Mouse (Mus musculus) kidney, adult 2 months (tissue): ENCODE measurements at regions not wholly inside any gene's neighbourhood (a gene's known extent, or its start where the extent isn't known, plus 50 kb on each side); places are given as distances from the start of the nearest gene placed in this dataset.

Experiments
- CTCF ChIP-seq: fragments of 200-500 bp; conservative IDR thresholded peaks from 2 replicates; pipeline ENCODE4 v1.5.1; 2011; ENCODE audit warnings: low read depth, mild to moderate bottlenecking, control low read depth, low read length, moderate library complexity, mixed read lengths; ENCODE audit not compliant: insufficient read depth, insufficient read length
- POLR2A ChIP-seq: fragments of 200-500 bp; IDR thresholded peaks from one replicate; pipeline ENCODE4 v1.6.1; 2011; ENCODE audit warnings: low read depth, low read length, control low read depth

GRCm38 (mm10) chr14:114767323-114767722 is 324.7 kb upstream of the Gpc5 start:
- TF ChIP-seq CTCF (no peak), POLR2A (no peak)
